Mouse (Mus musculus) E14TG2a.4 (cell line): Measurements from ENCODE around the gene Alox12b.

Experiments used
- CTCF ChIP-seq: conservative IDR thresholded peaks from 2 replicates; pipeline ENCODE4 v1.5.1; 2014; ENCODE audit warnings: low read length
- NANOG ChIP-seq: IDR thresholded peaks from 2 replicates; pipeline ENCODE4 v1.6.1; 2014; ENCODE audit warnings: borderline replicate concordance, low read length, mixed read lengths

DNA sequence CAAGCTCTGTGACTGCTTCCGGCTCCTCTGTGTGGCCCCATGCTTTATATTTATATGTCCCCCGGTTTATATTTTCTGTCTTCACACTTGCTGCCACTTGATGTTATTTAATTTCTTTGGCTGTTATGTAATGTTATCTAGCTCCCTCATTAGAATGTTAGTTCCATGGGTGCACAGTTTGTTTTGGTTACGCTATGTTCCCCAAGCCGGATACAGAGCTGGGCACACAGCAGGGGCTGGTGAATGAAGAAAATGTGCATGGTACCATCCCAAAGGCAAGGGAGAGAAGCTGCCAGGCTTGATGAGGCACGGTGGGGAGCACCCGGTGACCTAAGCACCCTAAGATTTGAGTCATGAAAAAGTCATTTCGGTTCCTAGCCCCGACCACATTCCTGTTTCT, 3.0 kb upstream of the Alox12b start:
- no peak for TF ChIP-seq CTCF
- no peak for TF ChIP-seq NANOG
